Mouse (Mus musculus) heart, embryonic 12.5 days (tissue): ENCODE measurements around the gene Slc12a8. TPM values are rescaled to one million over a fixed set of nuclear protein-coding genes. Genes with fewer than 3 reads are reported as not detected.

ENCODE experiments used
- ATAC-seq: fragments of 200-750 bp; cut with Nextera tagmentation; 2 replicates; pipeline ENCODE4 v1.8.0; 2017; ENCODE audit warnings: moderate TSS enrichment, moderate library complexity; ENCODE audit not compliant: insufficient number of reproducible peaks, low FRiP score
- H3K27ac ChIP-seq: fragments of 300-500 bp; sonication (generic); 2 replicates; pipeline ENCODE4 v1.5.1; 2016; ENCODE audit warnings: mild to moderate bottlenecking, moderate library complexity; ENCODE audit not compliant: poor library complexity, severe bottlenecking
- H3K27me3 ChIP-seq: fragments of 300-500 bp; sonication (generic); replicated peaks from 2 replicates; pipeline ENCODE4 v1.6.1; 2016; ENCODE audit warnings: mild to moderate bottlenecking, moderate library complexity
- H3K36me3 ChIP-seq: fragments of 300-500 bp; sonication (generic); 2 replicates; pipeline ENCODE4 v1.6.1; 2016; ENCODE audit warnings: mild to moderate bottlenecking, moderate library complexity
- H3K4me1 ChIP-seq: fragments of 300-500 bp; sonication (generic); replicated peaks from 2 replicates; pipeline ENCODE4 v1.6.1; 2016; ENCODE audit warnings: mild to moderate bottlenecking
- H3K4me2 ChIP-seq: fragments of 300-500 bp; sonication (generic); 2 replicates; pipeline ENCODE4 v1.6.1; 2016; ENCODE audit warnings: mild to moderate bottlenecking, moderate library complexity
- H3K4me3 ChIP-seq: fragments of 300-500 bp; sonication (generic); 2 replicates; pipeline ENCODE4 v1.5.1; 2016; ENCODE audit warnings: mild to moderate bottlenecking
- H3K9ac ChIP-seq: fragments of 300-500 bp; sonication (generic); 2 replicates; pipeline ENCODE4 v1.6.1; 2016; ENCODE audit warnings: mild to moderate bottlenecking, moderate library complexity
- H3K9me3 ChIP-seq: fragments of 300-500 bp; sonication (generic); replicated peaks from 2 replicates; pipeline ENCODE4 v1.6.1; 2016; ENCODE audit warnings: mild to moderate bottlenecking, moderate library complexity
- whole genome bisulfite sequencing: fragments of 180-500 bp; shearing (Covaris S2); methylation state at CpG from one replicate; pipeline ENCODE4 v1.1.7; 2016; 5-methylcytosine and 5-hydroxymethylcytosine counted together
- polyA plus RNA-seq: library from polyadenylated mRNA; unstranded; fragments of >200 nt; fragmentation: Nextera tagmentation; extraction: Ambion mirVana; gene quantifications from 2 replicates; pipeline ENCODE4 v1.2.1, GENCODE M21; 2016

Gene Slc12a8
- polyA plus RNA-seq, 1 experiment from 2014 or later: 1.3 TPM

- Histone ChIP-seq H3K4me2 (peak overlapping the region; percentile 67), H3K9ac (peak overlapping the region; percentile 57), H3K4me3 (peak overlapping the region; percentile 30), H3K27ac (peak overlapping the region; percentile 80), H3K36me3 (no peaks in the 10 kb centered on the region), H3K9me3 (no peaks in the 10 kb centered on the region), H3K4me1 (peaks cover 55% of the 10 kb centered on the region), H3K27me3 (no peaks in the 10 kb centered on the region)
- WGBS: 21% methylated on average over 13 of the region's 13 CpGs
- ATAC-seq: 0 out of 2 replicates have a peak, but pooled peaks have one; percentile 18
Measured at GRCm38 (mm10) chr16:33584455-33585082, 67.4 kb downstream of the Slc12a8 start.

GRCm38 (mm10) chr16:33585083-33585460 is 67.9 kb downstream of the Slc12a8 start:
- 14% methylated on average over 4 of the region's 4 CpGs for WGBS
- ATAC-seq: no peak
- H3K4me2 ChIP-seq: peak overlapping the region; percentile 67; the same call in 1 of the 2 replicates

GRCm38 (mm10) chr16:33587283-33588127 is 70.4 kb downstream of the Slc12a8 start:
- Histone ChIP-seq H3K4me2 (no peak overlapping the region), H3K27ac (no peak overlapping the region), H3K4me1 (peaks cover 39% of the 10 kb centered on the region), H3K9me3 (no peaks in the 10 kb centered on the region), H3K4me3 (no peak overlapping the region), H3K27me3 (no peaks in the 10 kb centered on the region), H3K9ac (no peak overlapping the region), H3K36me3 (no peaks in the 10 kb centered on the region)
- ATAC-seq: no peak
- WGBS: 82% methylated on average over 16 of the region's 16 CpGs

More at GRCm38 (mm10) chr16:33585083-33585460, 67.9 kb downstream of the Slc12a8 start:
- H3K4me3 ChIP-seq: no peak overlapping the region
- H3K27me3 ChIP-seq: no peaks in the 10 kb centered on the region
- peak overlapping the region; percentile 38; the same call in 1 of the 2 replicates for H3K9ac ChIP-seq
- peak overlapping the region; percentile 80 for H3K27ac ChIP-seq
- H3K9me3 ChIP-seq: no peaks in the 10 kb centered on the region
- peaks cover 52% of the 10 kb centered on the region for H3K4me1 ChIP-seq
- no peaks in the 10 kb centered on the region for H3K36me3 ChIP-seq

- no peak overlapping the region for H3K27ac ChIP-seq
- H3K4me1 ChIP-seq: peaks cover 40% of the 10 kb centered on the region
- no peak overlapping the region for H3K4me3 ChIP-seq
- 80% methylated on average over 2 of the region's 2 CpGs for WGBS
- no peak for ATAC-seq
- H3K9ac ChIP-seq: no peak overlapping the region
- H3K9me3 ChIP-seq: no peaks in the 10 kb centered on the region
- H3K36me3 ChIP-seq: no peaks in the 10 kb centered on the region
- no peak overlapping the region for H3K4me2 ChIP-seq
- H3K27me3 ChIP-seq: no peaks in the 10 kb centered on the region
Measured at GRCm38 (mm10) chr16:33588845-33589244, 71.7 kb downstream of the Slc12a8 start.

- Histone ChIP-seq H3K36me3 (no peaks in the 10 kb centered on the region), H3K4me2 (no peak overlapping the region), H3K27me3 (no peaks in the 10 kb centered on the region), H3K27ac (no peak overlapping the region), H3K9ac (no peak overlapping the region), H3K9me3 (no peaks in the 10 kb centered on the region), H3K4me1 (peaks cover 40% of the 10 kb centered on the region), H3K4me3 (no peak overlapping the region)
- no peak for ATAC-seq
- WGBS: 76% methylated on average over 3 of the region's 3 CpGs
Measured at GRCm38 (mm10) chr16:33590438-33590837, 73.3 kb downstream of the Slc12a8 start.

- Histone ChIP-seq H3K27me3 (no peaks in the 10 kb centered on the region), H3K9me3 (no peaks in the 10 kb centered on the region), H3K4me3 (no peak overlapping the region), H3K9ac (no peak overlapping the region), H3K4me2 (no peak overlapping the region), H3K4me1 (peaks cover 39% of the 10 kb centered on the region), H3K27ac (peak overlapping the region; percentile 36; the same call in 1 of the 2 replicates), H3K36me3 (no peaks in the 10 kb centered on the region)
- ATAC-seq: no peak
- 68% methylated on average over 10 of the region's 10 CpGs for WGBS
Measured at GRCm38 (mm10) chr16:33591390-33592067, 74.4 kb downstream of the Slc12a8 start.

GRCm38 (mm10) chr16:33592286-33592685 is 75.2 kb downstream of the Slc12a8 start:
- no peak overlapping the region for H3K4me2 ChIP-seq

GRCm38 (mm10) chr16:33593467-33593866 is 76.3 kb downstream of the Slc12a8 start:
- ATAC-seq: no peak
- no peak overlapping the region for H3K4me3 ChIP-seq

More at GRCm38 (mm10) chr16:33592286-33592685, 75.2 kb downstream of the Slc12a8 start:
- H3K9me3 ChIP-seq: no peaks in the 10 kb centered on the region
- no peaks in the 10 kb centered on the region for H3K36me3 ChIP-seq
- no peak overlapping the region for H3K9ac ChIP-seq
- ATAC-seq: no peak
- peaks cover 39% of the 10 kb centered on the region for H3K4me1 ChIP-seq
- 82% methylated on average over 5 of the region's 5 CpGs for WGBS
- peak overlapping the region; percentile 36; the same call in 1 of the 2 replicates for H3K27ac ChIP-seq
- H3K27me3 ChIP-seq: no peaks in the 10 kb centered on the region
- no peak overlapping the region for H3K4me3 ChIP-seq

GRCm38 (mm10) chr16:33594037-33594771 is 77.1 kb downstream of the Slc12a8 start:
- no peak overlapping the region for H3K4me3 ChIP-seq
- no peaks in the 10 kb centered on the region for H3K9me3 ChIP-seq
- peak overlapping the region; percentile 56 for H3K27ac ChIP-seq
- H3K9ac ChIP-seq: no peak overlapping the region
- no peaks in the 10 kb centered on the region for H3K36me3 ChIP-seq
- H3K27me3 ChIP-seq: no peaks in the 10 kb centered on the region
- peak; percentile 75 for ATAC-seq
- peaks cover 39% of the 10 kb centered on the region for H3K4me1 ChIP-seq
- no peak overlapping the region for H3K4me2 ChIP-seq
- 28% methylated on average over 7 of the region's 7 CpGs for WGBS

More at GRCm38 (mm10) chr16:33593467-33593866, 76.3 kb downstream of the Slc12a8 start:
- Histone ChIP-seq H3K36me3 (no peaks in the 10 kb centered on the region), H3K9me3 (no peaks in the 10 kb centered on the region), H3K9ac (no peak overlapping the region), H3K4me1 (peaks cover 39% of the 10 kb centered on the region), H3K4me2 (no peak overlapping the region), H3K27me3 (no peaks in the 10 kb centered on the region), H3K27ac (no peak overlapping the region)
- 76% methylated on average over 7 of the region's 7 CpGs for WGBS

GRCm38 (mm10) chr16:33595235-33595769 is 78.2 kb downstream of the Slc12a8 start:
- 0 out of 2 replicates have a peak, but pooled peaks have one; percentile 13 for ATAC-seq
- WGBS: 66% methylated on average over 6 of the region's 6 CpGs
- Histone ChIP-seq H3K36me3 (no peaks in the 10 kb centered on the region), H3K4me1 (peaks cover 39% of the 10 kb centered on the region), H3K27me3 (no peaks in the 10 kb centered on the region), H3K4me3 (no peak overlapping the region), H3K27ac (no peak overlapping the region), H3K9me3 (peaks cover 2% of the 10 kb centered on the region; the same call in 1 of the 2 replicates), H3K4me2 (no peak overlapping the region), H3K9ac (no peak overlapping the region)
